Mouse (Mus musculus): Measurements from ENCODE around the gene Slc7a5. TPM values are rescaled to one million over a fixed set of nuclear protein-coding genes. Genes with fewer than 3 reads are reported as not detected.

Gene Slc7a5
- polyA plus RNA-seq, 1 experiment from 2014 or later = 22.3 TPM

- Histone ChIP-seq H3K27ac (ENCODE audit: poor library complexity, severe bottlenecking) (no peak overlapping the region), H3K4me2 (no peak overlapping the region), H3K4me1 (replicated peaks) (peaks cover 11% of the 10 kb centered on the region), H3K9me3 (replicated peaks) (no peaks in the 10 kb centered on the region), H3K27me3 (replicated peaks) (peaks cover 23% of the 10 kb centered on the region), H3K4me3 (no peak overlapping the region), H3K9ac (no peak overlapping the region), H3K36me3 (no peaks in the 10 kb centered on the region)
- 79% methylated on average over 7 of the region's 7 CpGs for WGBS
- ATAC-seq (ENCODE audit: insufficient number of reproducible peaks, low FRiP score) = no peak
Measured at GRCm38 (mm10) chr8:121868896-121869295, 38.6 kb downstream of the Slc7a5 start.

GRCm38 (mm10) chr8:121868196-121868595 is 39.3 kb downstream of the Slc7a5 start:
- no peak overlapping the region for H3K4me3 ChIP-seq
- no peak for ATAC-seq (ENCODE audit: insufficient number of reproducible peaks, low FRiP score)
- no peaks in the 10 kb centered on the region for H3K9me3 ChIP-seq (replicated peaks)
- H3K27ac ChIP-seq (ENCODE audit: poor library complexity, severe bottlenecking) = no peak overlapping the region
- H3K4me1 ChIP-seq (replicated peaks) = peaks cover 11% of the 10 kb centered on the region
- H3K4me2 ChIP-seq = no peak overlapping the region
- H3K27me3 ChIP-seq (replicated peaks) = peaks cover 19% of the 10 kb centered on the region
- no peaks in the 10 kb centered on the region for H3K36me3 ChIP-seq
- WGBS = 77% methylated on average over 5 of the region's 5 CpGs
- no peak overlapping the region for H3K9ac ChIP-seq

GRCm38 (mm10) chr8:121865356-121865755 is 42.1 kb downstream of the Slc7a5 start:
- Histone ChIP-seq H3K4me1 (replicated peaks) (no peaks in the 10 kb centered on the region), H3K9me3 (replicated peaks) (no peaks in the 10 kb centered on the region), H3K27ac (ENCODE audit: poor library complexity, severe bottlenecking) (no peak overlapping the region), H3K4me2 (no peak overlapping the region), H3K36me3 (no peaks in the 10 kb centered on the region), H3K4me3 (no peak overlapping the region), H3K27me3 (replicated peaks) (peaks cover 16% of the 10 kb centered on the region; the same call in 1 of the 2 replicates), H3K9ac (no peak overlapping the region)
- 80% methylated on average over 8 of the region's 8 CpGs for WGBS
- ATAC-seq (ENCODE audit: insufficient number of reproducible peaks, low FRiP score) = no peak

GRCm38 (mm10) chr8:121861806-121862548 is 45.5 kb downstream of the Slc7a5 start:
- Histone ChIP-seq H3K36me3 (no peaks in the 10 kb centered on the region), H3K4me1 (replicated peaks) (no peaks in the 10 kb centered on the region), H3K4me2 (no peak overlapping the region), H3K4me3 (no peak overlapping the region), H3K27me3 (replicated peaks) (peaks cover 20% of the 10 kb centered on the region; the same call in 1 of the 2 replicates), H3K9me3 (replicated peaks) (no peaks in the 10 kb centered on the region; the same call in 1 of the 2 replicates), H3K9ac (no peak overlapping the region), H3K27ac (ENCODE audit: poor library complexity, severe bottlenecking) (no peak overlapping the region)
- ATAC-seq (ENCODE audit: insufficient number of reproducible peaks, low FRiP score) = no peak
- WGBS = 69% methylated on average over 12 of the region's 12 CpGs

GRCm38 (mm10) chr8:121861276-121861675 is 46.2 kb downstream of the Slc7a5 start:
- Histone ChIP-seq H3K36me3 (no peaks in the 10 kb centered on the region), H3K9ac (no peak overlapping the region), H3K4me1 (replicated peaks) (no peaks in the 10 kb centered on the region), H3K27ac (ENCODE audit: poor library complexity, severe bottlenecking) (no peak overlapping the region), H3K27me3 (replicated peaks) (peaks cover 20% of the 10 kb centered on the region; the same call in 1 of the 2 replicates), H3K9me3 (replicated peaks) (no peaks in the 10 kb centered on the region; the same call in 1 of the 2 replicates), H3K4me2 (no peak overlapping the region), H3K4me3 (no peak overlapping the region)
- WGBS = 47% methylated on average over 6 of the region's 6 CpGs
- ATAC-seq (ENCODE audit: insufficient number of reproducible peaks, low FRiP score) = no peak

GRCm38 (mm10) chr8:121857747-121858146 is 49.7 kb downstream of the Slc7a5 start:
- Histone ChIP-seq H3K36me3 (no peaks in the 10 kb centered on the region), H3K4me1 (replicated peaks) (peaks cover 8% of the 10 kb centered on the region), H3K4me3 (no peak overlapping the region), H3K9me3 (replicated peaks) (peaks cover 2% of the 10 kb centered on the region; the same call in 1 of the 2 replicates), H3K27me3 (replicated peaks) (peaks cover 15% of the 10 kb centered on the region; the same call in 1 of the 2 replicates), H3K4me2 (no peak overlapping the region), H3K9ac (no peak overlapping the region), H3K27ac (ENCODE audit: poor library complexity, severe bottlenecking) (no peak overlapping the region)
- no peak for ATAC-seq (ENCODE audit: insufficient number of reproducible peaks, low FRiP score)
- 39% methylated on average over 2 of the region's 2 CpGs for WGBS

GRCm38 (mm10) chr8:121857331-121857730 is 50.2 kb downstream of the Slc7a5 start:
- no peak for ATAC-seq (ENCODE audit: insufficient number of reproducible peaks, low FRiP score)
- peaks cover 2% of the 10 kb centered on the region; the same call in 1 of the 2 replicates for H3K9me3 ChIP-seq (replicated peaks)
- H3K4me2 ChIP-seq = no peak overlapping the region
- no peak overlapping the region for H3K27ac ChIP-seq (ENCODE audit: poor library complexity, severe bottlenecking)
- H3K9ac ChIP-seq = no peak overlapping the region
- peaks cover 11% of the 10 kb centered on the region; the same call in 1 of the 2 replicates for H3K27me3 ChIP-seq (replicated peaks)
- H3K4me1 ChIP-seq (replicated peaks) = peaks cover 12% of the 10 kb centered on the region
- H3K36me3 ChIP-seq = no peaks in the 10 kb centered on the region
- no peak overlapping the region for H3K4me3 ChIP-seq
- WGBS = 63% methylated on average over 9 of the region's 9 CpGs

GRCm38 (mm10) chr8:121856071-121856746 is 51.3 kb downstream of the Slc7a5 start:
- 85% methylated on average over 14 of the region's 14 CpGs for WGBS
- peaks cover 2% of the 10 kb centered on the region; the same call in 1 of the 2 replicates for H3K9me3 ChIP-seq (replicated peaks)
- ATAC-seq (ENCODE audit: insufficient number of reproducible peaks, low FRiP score) = no peak
- peaks cover 12% of the 10 kb centered on the region; the same call in 1 of the 2 replicates for H3K27me3 ChIP-seq (replicated peaks)
- no peaks in the 10 kb centered on the region for H3K36me3 ChIP-seq
- no peak overlapping the region for H3K27ac ChIP-seq (ENCODE audit: poor library complexity, severe bottlenecking)
- H3K4me1 ChIP-seq (replicated peaks) = peaks cover 24% of the 10 kb centered on the region
- H3K9ac ChIP-seq = no peak overlapping the region
- H3K4me3 ChIP-seq = no peak overlapping the region
- H3K4me2 ChIP-seq = no peak overlapping the region

- H3K27ac ChIP-seq (ENCODE audit: poor library complexity, severe bottlenecking) = no peak overlapping the region
- no peak for ATAC-seq (ENCODE audit: insufficient number of reproducible peaks, low FRiP score)
- peaks cover 15% of the 10 kb centered on the region; the same call in 1 of the 2 replicates for H3K27me3 ChIP-seq (replicated peaks)
- no peak overlapping the region for H3K9ac ChIP-seq
- peaks cover 26% of the 10 kb centered on the region for H3K4me1 ChIP-seq (replicated peaks)
- no peak overlapping the region for H3K4me2 ChIP-seq
- 65% methylated on average over 2 of the region's 2 CpGs for WGBS
- H3K36me3 ChIP-seq = no peaks in the 10 kb centered on the region
- 0 out of 2 replicates have a peak, but pooled peaks cover 2% of the 10 kb centered on the region for H3K9me3 ChIP-seq (replicated peaks)
- H3K4me3 ChIP-seq = no peak overlapping the region
Measured at GRCm38 (mm10) chr8:121853586-121853985, 53.9 kb downstream of the Slc7a5 start.

- peaks cover 26% of the 10 kb centered on the region for H3K4me1 ChIP-seq (replicated peaks)
- peaks cover 19% of the 10 kb centered on the region; the same call in 1 of the 2 replicates for H3K27me3 ChIP-seq (replicated peaks)
- ATAC-seq (ENCODE audit: insufficient number of reproducible peaks, low FRiP score) = no peak
- no peak overlapping the region for H3K4me2 ChIP-seq
- no peak overlapping the region for H3K9ac ChIP-seq
- 0 out of 2 replicates have a peak, but pooled peaks cover 2% of the 10 kb centered on the region for H3K9me3 ChIP-seq (replicated peaks)
- WGBS = 13% methylated on average over 7 of the region's 7 CpGs
- H3K4me3 ChIP-seq = no peak overlapping the region
- H3K27ac ChIP-seq (ENCODE audit: poor library complexity, severe bottlenecking) = no peak overlapping the region
- no peaks in the 10 kb centered on the region for H3K36me3 ChIP-seq
Measured at GRCm38 (mm10) chr8:121852464-121852863, 55.0 kb downstream of the Slc7a5 start.

GRCm38 (mm10) chr8:121851716-121852115 is 55.8 kb downstream of the Slc7a5 start:
- H3K27me3 ChIP-seq (replicated peaks) = peaks cover 19% of the 10 kb centered on the region; the same call in 1 of the 2 replicates
- no peak overlapping the region for H3K27ac ChIP-seq (ENCODE audit: poor library complexity, severe bottlenecking)
- H3K4me1 ChIP-seq (replicated peaks) = peaks cover 26% of the 10 kb centered on the region
- ATAC-seq (ENCODE audit: insufficient number of reproducible peaks, low FRiP score) = no peak
- no peak overlapping the region; the same call in 1 of the 2 replicates for H3K9ac ChIP-seq
- no peak overlapping the region for H3K4me3 ChIP-seq
- no peak overlapping the region for H3K4me2 ChIP-seq
- no peaks in the 10 kb centered on the region for H3K36me3 ChIP-seq
- H3K9me3 ChIP-seq (replicated peaks) = 0 out of 2 replicates have a peak, but pooled peaks cover 2% of the 10 kb centered on the region
- whole genome bisulfite sequencing = 54% methylated on average over 7 of the region's 7 CpGs

All from heart, embryonic 12.5 days (tissue).